Mouse (Mus musculus) left cerebral cortex, postnatal 36 days (tissue): Measurements from ENCODE around the gene Ing5. TPM values are rescaled to one million over a fixed set of nuclear protein-coding genes. Genes with fewer than 3 reads are reported as not detected.
"Not testable (repeated sequence)": the region's sequence is repeated elsewhere in the genome, so short reads cannot be mapped to it uniquely, and the experiment has no call there.

Source experiments
- DNase-seq, 2 experiments: peaks; one replicate each; pipeline ENCODE4 v3.0.0; 2021 to 2022; ENCODE audit warnings: low spot score in 2 of 2, mixed read lengths in 1 of 2
- intact Hi-C: fragments of 180-260 bp; cut with DNase I; formaldehyde crosslinking; loops from one replicate; pipeline ENCODE4 v1.15.1; 2025
- total RNA-seq, 2 experiments: library from RNA; stranded (reverse); gene quantifications; 2 replicates each; pipeline ENCODE4 v1.2.3; 2021

Gene Ing5
- total RNA-seq, 2 experiments from 2014 or later, result 11.0 to 12.2 TPM

- intact Hi-C loops, result no loop called here
- no peak for DNase-seq
Measured at GRCm38 (mm10) chr1:93805221-93805951, 1.6 kb downstream of the Ing5 start.

- no peak for DNase-seq
- intact Hi-C loops, result no loop called here
Measured at GRCm38 (mm10) chr1:93808871-93809270, 5.1 kb downstream of the Ing5 start.

GRCm38 (mm10) chr1:93810011-93810410 is 6.2 kb downstream of the Ing5 start:
- intact Hi-C loops, result no loop called here

GRCm38 (mm10) chr1:93811495-93812039 is 7.8 kb downstream of the Ing5 start:
- DNase-seq, result no peak
- intact Hi-C loops, result no loop called here

More at GRCm38 (mm10) chr1:93810011-93810410, 6.2 kb downstream of the Ing5 start:
- DNase-seq, result no peak

- DNase-seq, result no peak
- intact Hi-C loops, result no loop called here
Measured at GRCm38 (mm10) chr1:93817823-93818532, 14.2 kb downstream of the Ing5 start.

- DNase-seq, result no peak
- intact Hi-C loops, result no loop called here
Measured at GRCm38 (mm10) chr1:93818722-93819121, 15.0 kb downstream of the Ing5 start.

- intact Hi-C loops, result no loop called here
- no peak for DNase-seq
Measured at GRCm38 (mm10) chr1:93823796-93824495, 20.2 kb downstream of the Ing5 start.

GRCm38 (mm10) chr1:93824609-93825008 is 20.8 kb downstream of the Ing5 start, which contains the start of gene D2hgdh:
TSS of gene D2hgdh (plus strand) at chr1:93824909.
- DNase-seq, result no peak
- intact Hi-C loops, result no loop called here

GRCm38 (mm10) chr1:93825105-93825674 is 21.4 kb downstream of the Ing5 start:
- intact Hi-C loops, result no loop called here
- peak; percentile 97 to 98 for DNase-seq

- no peak for DNase-seq
- intact Hi-C loops, result no loop called here
Measured at GRCm38 (mm10) chr1:93825771-93826539, 22.2 kb downstream of the Ing5 start.

- no peak for DNase-seq
- intact Hi-C loops, result no loop called here
Measured at GRCm38 (mm10) chr1:93826540-93826835, 22.7 kb downstream of the Ing5 start.

- intact Hi-C loops, result loop anchor here (10.0 kb wide), 1 partner anchor 242 kb away; no protein-coding TSS in a partner anchor
- DNase-seq, result not testable (repeated sequence)
Measured at GRCm38 (mm10) chr1:93832754-93833360, 29.1 kb downstream of the Ing5 start.

GRCm38 (mm10) chr1:93834671-93835150 is 30.9 kb downstream of the Ing5 start:
- intact Hi-C loops, result loop anchor here (10.0 kb wide), 1 partner anchor 240 kb away; no protein-coding TSS in a partner anchor
- DNase-seq, result no peak

- no peak for DNase-seq
- intact Hi-C loops, result loop anchor here (10.0 kb wide), 1 partner anchor 240 kb away; no protein-coding TSS in a partner anchor
Measured at GRCm38 (mm10) chr1:93835211-93835610, 31.4 kb downstream of the Ing5 start.

- intact Hi-C loops, result loop anchor here (10.0 kb wide), 1 partner anchor 239 kb away; no protein-coding TSS in a partner anchor
- DNase-seq, result no peak
Measured at GRCm38 (mm10) chr1:93835876-93836531, 32.2 kb downstream of the Ing5 start.

- intact Hi-C loops, result loop anchor here (10.0 kb wide), 1 partner anchor 238 kb away; no protein-coding TSS in a partner anchor
- DNase-seq, result no peak
Measured at GRCm38 (mm10) chr1:93836532-93836913, 32.8 kb downstream of the Ing5 start.

GRCm38 (mm10) chr1:93837335-93837734 is 33.6 kb downstream of the Ing5 start:
- no peak for DNase-seq
- intact Hi-C loops, result loop anchor here (10.0 kb wide), 1 partner anchor 237 kb away; no protein-coding TSS in a partner anchor

- DNase-seq, result not testable (repeated sequence)
- intact Hi-C loops, result loop anchor here (10.0 kb wide), 1 partner anchor 236 kb away; no protein-coding TSS in a partner anchor
Measured at GRCm38 (mm10) chr1:93838569-93838968, 34.8 kb downstream of the Ing5 start.
